Comparison of ENCODE assay signal across 16 mouse cellular contexts in genomic region chr5:71898214-71898613, GRCm38 (mm10).
DNase-seq lines count a peak whose midpoint lies in the region; ATAC-seq lines count a peak whose summit lies in the region.
"Had no signal": no experiment of that assay in that cellular context is flagged by ENCODE, and none has a peak within 500 bp of the region (broad histone marks: within the 10 kb centered on the region; RNA-seq: fewer than 3 reads in every experiment).

No protein-coding gene starts in this region.

- no peak for DNase-seq in frontal cortex, postnatal 25 days (ENCODE audit: low spot score in 2 of 2)
- peak; percentile 28 to 60 for DNase-seq in right cerebral cortex, postnatal 10 days (ENCODE audit: low spot score in 2 of 2)
- DNase-seq in right cerebral cortex, postnatal 25 days = no peak
- DNase-seq in right cerebral cortex, postnatal 14 days = peak; percentile 7
- DNase-seq in ovary, postnatal 36 days (ENCODE audit: low spot score) = no peak
- no peak for DNase-seq in thymus, adult 18-20 months
- DNase-seq: adrenal gland, postnatal 10 days; B cell, adult 2 months; cerebellum, adult 11-12 months; cerebellum, adult 9-10 months; cerebellum, postnatal 25 days; forebrain, postnatal 0 days; heart, adult 18-20 months had no signal

- peak; percentile 95 for ATAC-seq in frontal cortex, adult (ENCODE audit: low TSS enrichment)
- ATAC-seq: CD4-positive, CD25-positive, alpha-beta regulatory T cell, adult 4 months; forebrain, embryonic 13.5 days; forebrain, postnatal 0 days had no signal

Comparison
In these comparisons a context has a peak if more than half of its experiments do, and no peak if none do; other contexts are left out.
1. DNase-seq: peak in right cerebral cortex, postnatal 10 days (2 of 2) and right cerebral cortex, postnatal 14 days (single experiment); none in frontal cortex, postnatal 25 days (0 of 2), right cerebral cortex, postnatal 25 days (single experiment), ovary, postnatal 36 days (single experiment) and thymus, adult 18-20 months (0 of 2).